Mouse (Mus musculus) stomach, embryonic 14.5 days (tissue): ENCODE measurements at regions not wholly inside any gene's neighbourhood (a gene's known extent, or its start where the extent isn't known, plus 50 kb on each side); places are given as distances from the start of the nearest gene placed in this dataset. TPM values are rescaled to one million over a fixed set of nuclear protein-coding genes. Genes with fewer than 3 reads are reported as not detected.

ENCODE experiments used
- ATAC-seq: fragments of 200-750 bp; cut with Nextera tagmentation; 2 replicates; pipeline ENCODE4 v1.8.0; 2017; ENCODE audit warnings: low read depth, moderate TSS enrichment; ENCODE audit not compliant: insufficient number of reproducible peaks, insufficient read depth, low FRiP score
- H3K27ac ChIP-seq: fragments of 300-500 bp; sonication (generic); 2 replicates; pipeline ENCODE4 v1.5.1; 2014; ENCODE audit warnings: mild to moderate bottlenecking, low read length, moderate library complexity, mixed read lengths
- H3K27me3 ChIP-seq: fragments of 300-500 bp; sonication (generic); 2 replicates; pipeline ENCODE4 v1.6.1; 2014; ENCODE audit warnings: low read length, control low read depth, mixed read lengths; ENCODE audit not compliant: control insufficient read depth, insufficient read depth
- H3K36me3 ChIP-seq: fragments of 300-500 bp; sonication (generic); 2 replicates; pipeline ENCODE4 v1.6.1; 2014; ENCODE audit warnings: mild to moderate bottlenecking, control low read depth, low read length, moderate library complexity, mixed read lengths; ENCODE audit not compliant: control insufficient read depth, insufficient read depth
- H3K4me1 ChIP-seq: fragments of 300-500 bp; sonication (generic); 2 replicates; pipeline ENCODE4 v1.6.1; 2014; ENCODE audit warnings: low read length, control low read depth, mixed read lengths; ENCODE audit not compliant: control insufficient read depth, insufficient read depth
- H3K4me2 ChIP-seq: fragments of 300-500 bp; sonication (generic); replicated peaks from 2 replicates; pipeline ENCODE4 v1.6.1; 2014; ENCODE audit warnings: low read depth, low read length, control low read depth
- H3K4me3 ChIP-seq: fragments of 300-500 bp; sonication (generic); 2 replicates; pipeline ENCODE4 v1.5.1; 2014; ENCODE audit warnings: low read depth, low read length, control low read depth
- H3K9ac ChIP-seq: fragments of 300-500 bp; sonication (generic); replicated peaks from 2 replicates; pipeline ENCODE4 v1.6.1; 2014; ENCODE audit warnings: low read depth, mild to moderate bottlenecking, control low read depth, low read length, moderate library complexity, mixed read lengths
- H3K9me3 ChIP-seq: fragments of 300-500 bp; sonication (generic); 2 replicates; pipeline ENCODE4 v1.6.1; 2016; ENCODE audit warnings: low read depth, low read length, control low read depth; ENCODE audit not compliant: control insufficient read depth
- WGBS: fragments of 180-500 bp; shearing (Covaris S2); extraction: QIAGEN DNeasy Blood & Tissue Kit; methylation state at CpG from one replicate; pipeline ENCODE4 v1.1.7; 2014; 5-methylcytosine and 5-hydroxymethylcytosine counted together
- microRNA-seq: library from miRNA; unstranded; fragments of <30 nt; microRNA quantifications from one replicate; pipeline ENCODE4, GENCODE M21; 2016

DNA sequence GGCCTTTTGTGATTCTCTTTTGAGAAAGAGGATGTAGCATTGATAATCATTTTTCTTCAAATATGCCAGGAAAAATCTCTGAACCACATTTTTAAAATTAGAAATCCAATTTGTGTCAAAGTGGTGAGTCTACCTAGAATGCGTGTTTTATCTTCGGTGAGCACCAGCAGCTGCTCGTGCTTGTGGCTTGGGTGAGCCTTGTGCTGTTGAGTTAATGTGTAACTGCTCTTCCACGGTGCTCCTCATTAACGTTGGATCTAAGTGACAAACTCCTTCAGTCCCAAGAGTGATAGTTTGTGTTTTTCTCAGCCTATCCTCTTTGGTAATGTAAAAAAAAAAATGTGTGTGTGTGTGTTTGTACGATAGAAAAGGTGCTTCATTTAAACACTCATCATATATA, 88.7 kb upstream of the Ccdc54 start:
- H3K4me3 ChIP-seq, result no peak overlapping the region
- no peaks in the 10 kb centered on the region for H3K9me3 ChIP-seq
- no peak overlapping the region for H3K9ac ChIP-seq
- no peaks in the 10 kb centered on the region for H3K36me3 ChIP-seq
- H3K4me1 ChIP-seq, result no peaks in the 10 kb centered on the region
- H3K27ac ChIP-seq, result no peak overlapping the region
- no peak for ATAC-seq
- H3K4me2 ChIP-seq, result no peak overlapping the region
- no peaks in the 10 kb centered on the region for H3K27me3 ChIP-seq
- 68% methylated on average over 6 of the region's 6 CpGs for WGBS

DNA sequence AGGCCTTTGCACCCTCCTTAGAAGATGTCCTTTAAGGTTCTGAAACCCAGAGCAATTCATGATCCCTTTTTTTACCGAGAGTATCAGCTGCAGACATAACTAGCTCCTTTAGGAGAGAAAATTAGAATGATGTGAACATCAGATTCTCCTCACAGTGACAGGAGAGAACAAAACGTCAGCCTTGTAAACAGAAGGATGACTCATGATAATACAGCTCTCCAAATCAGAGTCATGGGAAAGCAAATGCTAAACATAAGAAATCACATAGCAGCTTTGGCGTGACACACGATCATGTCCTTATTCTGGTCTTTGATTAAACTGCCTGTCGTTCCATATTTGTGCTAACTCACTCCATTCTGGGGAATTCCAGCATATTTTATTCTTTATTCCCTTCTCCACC, 82.4 kb upstream of the Ccdc54 start:
- H3K4me1 ChIP-seq, result no peaks in the 10 kb centered on the region
- WGBS, result 52% methylated on average over 5 of the region's 5 CpGs

DNA sequence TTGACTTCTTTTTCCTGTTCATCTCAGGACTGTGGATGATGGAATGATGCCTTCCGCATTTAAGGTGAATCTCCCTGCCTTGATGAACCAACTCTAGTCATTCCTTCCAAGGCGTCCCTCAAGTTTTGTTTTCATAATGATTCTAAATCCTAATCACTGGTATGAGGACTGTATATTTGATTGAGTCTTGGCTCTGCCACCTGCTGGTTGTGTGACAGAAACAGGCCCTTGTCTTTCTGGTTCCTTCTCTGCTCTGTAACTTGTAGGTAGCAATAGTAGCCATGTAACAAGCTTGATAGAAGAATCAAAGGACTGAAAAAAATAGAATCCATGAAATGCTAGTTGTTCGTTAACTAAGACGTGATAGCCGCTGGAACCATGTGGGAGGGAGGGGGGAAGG, 81.8 kb upstream of the Ccdc54 start:
- no peak for ATAC-seq
- H3K4me1 ChIP-seq, result no peaks in the 10 kb centered on the region
- no peak overlapping the region for H3K4me3 ChIP-seq
- H3K27me3 ChIP-seq, result no peaks in the 10 kb centered on the region
- H3K9ac ChIP-seq, result no peak overlapping the region
- H3K4me2 ChIP-seq, result no peak overlapping the region
- no peaks in the 10 kb centered on the region for H3K36me3 ChIP-seq
- no peak overlapping the region for H3K27ac ChIP-seq
- no peaks in the 10 kb centered on the region for H3K9me3 ChIP-seq
- 74% methylated on average over 5 of the region's 5 CpGs for WGBS

More for the DNA sequence above, 82.4 kb upstream of the Ccdc54 start:
- no peak for ATAC-seq
- Histone ChIP-seq H3K4me3 (no peak overlapping the region), H3K4me2 (no peak overlapping the region), H3K36me3 (no peaks in the 10 kb centered on the region), H3K9ac (no peak overlapping the region), H3K27me3 (no peaks in the 10 kb centered on the region), H3K27ac (no peak overlapping the region), H3K9me3 (no peaks in the 10 kb centered on the region)

DNA sequence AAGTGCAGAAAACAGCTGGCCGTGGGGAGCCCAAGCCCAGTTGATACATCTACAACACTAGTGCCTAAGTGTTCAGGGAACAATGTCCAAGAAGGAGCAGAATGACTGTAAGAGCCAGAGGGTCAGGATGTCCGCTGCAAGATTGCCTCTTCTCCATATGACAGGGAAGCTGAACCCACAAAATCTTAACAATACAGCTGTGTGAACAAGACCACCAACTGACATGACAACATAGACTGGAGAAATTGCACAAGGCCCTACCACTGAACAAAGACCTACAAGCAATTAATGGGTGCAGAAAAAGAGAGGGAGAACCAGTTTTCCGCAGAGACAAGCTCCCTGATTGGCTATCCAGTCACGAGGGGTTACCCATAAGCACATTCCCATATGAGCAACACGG, 80.2 kb upstream of the Ccdc54 start:
- 89% methylated on average over 5 of the region's 5 CpGs for WGBS
- Histone ChIP-seq H3K9me3 (no peaks in the 10 kb centered on the region), H3K27me3 (no peaks in the 10 kb centered on the region), H3K36me3 (no peaks in the 10 kb centered on the region), H3K4me2 (no peak overlapping the region), H3K27ac (no peak overlapping the region), H3K9ac (no peak overlapping the region), H3K4me3 (no peak overlapping the region), H3K4me1 (no peaks in the 10 kb centered on the region)
- no peak for ATAC-seq

DNA sequence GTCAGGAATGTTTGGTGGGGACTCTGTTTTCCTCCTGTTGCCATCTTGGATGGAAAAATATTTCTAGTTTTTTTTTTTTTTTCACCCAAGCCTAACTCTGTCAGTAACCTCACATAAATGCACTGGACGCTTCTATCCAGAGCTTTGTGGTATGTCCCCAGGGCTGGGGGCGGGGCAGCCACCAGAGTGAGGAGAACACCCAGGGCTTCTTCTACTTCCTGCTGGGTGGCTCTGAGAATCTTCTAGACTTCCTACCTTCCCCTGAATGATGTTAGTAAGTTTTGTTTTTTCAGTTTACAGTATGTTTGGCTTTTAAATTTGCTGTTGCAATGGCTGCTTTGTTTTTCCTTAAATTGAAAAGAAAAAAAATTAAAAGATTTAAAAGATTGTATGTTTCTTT, 73.3 kb upstream of the Ccdc54 start:
- H3K4me2 ChIP-seq, result no peak overlapping the region
- no peak overlapping the region for H3K9ac ChIP-seq
- ATAC-seq, result no peak
- H3K9me3 ChIP-seq, result no peaks in the 10 kb centered on the region
- no peaks in the 10 kb centered on the region for H3K36me3 ChIP-seq
- 59% methylated on average over 2 of the region's 2 CpGs for WGBS
- H3K27ac ChIP-seq, result no peak overlapping the region
- H3K27me3 ChIP-seq, result no peaks in the 10 kb centered on the region
- no peak overlapping the region for H3K4me3 ChIP-seq
- H3K4me1 ChIP-seq, result no peaks in the 10 kb centered on the region

Small RNA genes lying in the stretch of these regions (microRNA-seq; reads per million reads assigned to microRNA genes)
- not detected for gene Mir6363
